Mouse (Mus musculus) c-Kit-positive CD71-positive TER-119-negative erythroid progenitor cells, embryonic 14.5 days (primary cell): ENCODE data around the gene Sh3pxd2a.

ENCODE experiments used
- DNase-seq: peaks from one replicate; pipeline ENCODE4 v3.0.0-alpha.2; 2013; ENCODE audit warnings: low read depth

Gene Sh3pxd2a

GRCm38 (mm10) chr19:47464304-47465241, at the start of gene Sh3pxd2a:
TSS of gene Sh3pxd2a (minus strand) at chr19:47464401.
- DNase-seq = no peak

GRCm38 (mm10) chr19:47513618-47513897, 49.4 kb upstream of the Sh3pxd2a start:
- DNase-seq = no peak

- DNase-seq = no peak
Observed at GRCm38 (mm10) chr19:47512794-47513617, 48.8 kb upstream of the Sh3pxd2a start.

- DNase-seq = no peak
Observed at GRCm38 (mm10) chr19:47511958-47512357, 47.8 kb upstream of the Sh3pxd2a start.

- no peak for DNase-seq
Observed at GRCm38 (mm10) chr19:47511294-47511675, 47.1 kb upstream of the Sh3pxd2a start.

GRCm38 (mm10) chr19:47510473-47511293, 46.5 kb upstream of the Sh3pxd2a start:
- DNase-seq = no peak

GRCm38 (mm10) chr19:47510135-47510472, 45.9 kb upstream of the Sh3pxd2a start:
- DNase-seq = no peak

- DNase-seq = no peak
Observed at GRCm38 (mm10) chr19:47508771-47509281, 44.6 kb upstream of the Sh3pxd2a start.

GRCm38 (mm10) chr19:47508191-47508590, 44.0 kb upstream of the Sh3pxd2a start:
- DNase-seq = no peak

- no peak for DNase-seq
Observed at GRCm38 (mm10) chr19:47507128-47508121, 43.2 kb upstream of the Sh3pxd2a start.

- DNase-seq = no peak
Observed at GRCm38 (mm10) chr19:47503625-47504024, 39.4 kb upstream of the Sh3pxd2a start.

- DNase-seq = no peak
Observed at GRCm38 (mm10) chr19:47502563-47502962, 38.4 kb upstream of the Sh3pxd2a start.

- DNase-seq = no peak
Observed at GRCm38 (mm10) chr19:47500389-47501011, 36.3 kb upstream of the Sh3pxd2a start.

- no peak for DNase-seq
Observed at GRCm38 (mm10) chr19:47499841-47500240, 35.6 kb upstream of the Sh3pxd2a start.

GRCm38 (mm10) chr19:47498942-47499341, 34.7 kb upstream of the Sh3pxd2a start:
- DNase-seq = no peak

- no peak for DNase-seq
Observed at GRCm38 (mm10) chr19:47497736-47498135, 33.5 kb upstream of the Sh3pxd2a start.

GRCm38 (mm10) chr19:47497313-47497712, 33.1 kb upstream of the Sh3pxd2a start:
- no peak for DNase-seq

- DNase-seq = no peak
Observed at GRCm38 (mm10) chr19:47493017-47493997, 29.1 kb upstream of the Sh3pxd2a start.

GRCm38 (mm10) chr19:47492422-47492821, 28.2 kb upstream of the Sh3pxd2a start:
- DNase-seq = no peak
